Mouse (Mus musculus): ENCODE measurements around the gene Rab6b. TPM values are rescaled to one million over a fixed set of nuclear protein-coding genes. Genes with fewer than 3 reads are reported as not detected.

Gene Rab6b
- polyA plus RNA-seq, 1 experiment from 2014 or later, result 5.6 TPM

DNA sequence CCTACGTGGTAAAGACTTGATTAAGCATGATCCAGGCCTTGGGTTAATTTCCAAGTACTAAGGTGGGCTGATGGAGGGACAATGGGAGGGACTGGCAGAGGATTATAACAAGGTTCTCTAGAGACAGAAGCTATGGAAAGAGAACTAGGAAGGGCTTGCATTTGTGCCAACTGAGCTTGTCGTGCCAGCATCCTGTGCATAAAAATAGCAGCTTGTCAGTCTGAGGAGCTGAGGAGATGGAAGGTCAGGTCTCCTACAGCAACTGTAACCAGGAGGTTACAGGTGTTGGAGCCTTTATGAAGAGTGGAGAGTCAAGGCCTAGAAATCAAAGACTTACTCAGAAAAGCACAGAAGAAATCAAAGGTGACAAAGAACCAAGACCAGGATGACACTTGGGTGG lies 102.0 kb downstream of the Rab6b start:
- H3K27me3 ChIP-seq (replicated peaks), result no peaks in the 10 kb centered on the region
- H3K9me3 ChIP-seq, result no peaks in the 10 kb centered on the region
- no peaks in the 10 kb centered on the region for H3K4me1 ChIP-seq
- H3K9ac ChIP-seq, result no peak overlapping the region
- no peak overlapping the region for H3K27ac ChIP-seq
- no peak overlapping the region for H3K4me3 ChIP-seq (replicated peaks)
- 64% methylated on average over 2 of the region's 2 CpGs for WGBS
- H3K4me2 ChIP-seq, result no peak overlapping the region
- no peaks in the 10 kb centered on the region for H3K36me3 ChIP-seq
- no peak for ATAC-seq (ENCODE audit: insufficient read depth, low FRiP score, low read depth)

DNA sequence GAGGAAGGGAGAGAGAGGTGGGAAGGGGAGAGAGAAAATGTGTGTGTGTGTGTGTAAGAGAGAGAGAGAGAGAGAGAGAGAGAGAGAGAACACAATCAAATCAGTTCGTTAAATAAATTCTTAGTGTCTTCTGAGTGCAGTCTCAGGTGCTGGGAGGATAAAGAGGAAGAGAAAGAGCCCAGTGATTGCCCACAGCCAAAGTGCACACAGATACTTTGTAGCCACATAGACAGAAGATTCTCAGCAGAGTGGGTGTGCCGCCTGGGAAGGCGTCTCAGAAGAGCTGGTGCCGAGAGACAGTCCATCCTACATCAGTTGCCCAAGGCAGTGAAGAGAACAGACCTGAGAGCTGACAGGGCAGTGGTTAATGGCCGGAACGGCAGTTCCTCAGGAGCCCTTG lies 102.7 kb downstream of the Rab6b start:
- Histone ChIP-seq H3K27me3 (replicated peaks) (no peaks in the 10 kb centered on the region), H3K27ac (no peak overlapping the region), H3K9me3 (no peaks in the 10 kb centered on the region), H3K4me1 (no peaks in the 10 kb centered on the region), H3K4me2 (no peak overlapping the region), H3K4me3 (replicated peaks) (no peak overlapping the region), H3K9ac (no peak overlapping the region), H3K36me3 (no peaks in the 10 kb centered on the region)
- no peak for ATAC-seq (ENCODE audit: insufficient read depth, low FRiP score, low read depth)
- WGBS, result 75% methylated on average over 6 of the region's 6 CpGs

DNA sequence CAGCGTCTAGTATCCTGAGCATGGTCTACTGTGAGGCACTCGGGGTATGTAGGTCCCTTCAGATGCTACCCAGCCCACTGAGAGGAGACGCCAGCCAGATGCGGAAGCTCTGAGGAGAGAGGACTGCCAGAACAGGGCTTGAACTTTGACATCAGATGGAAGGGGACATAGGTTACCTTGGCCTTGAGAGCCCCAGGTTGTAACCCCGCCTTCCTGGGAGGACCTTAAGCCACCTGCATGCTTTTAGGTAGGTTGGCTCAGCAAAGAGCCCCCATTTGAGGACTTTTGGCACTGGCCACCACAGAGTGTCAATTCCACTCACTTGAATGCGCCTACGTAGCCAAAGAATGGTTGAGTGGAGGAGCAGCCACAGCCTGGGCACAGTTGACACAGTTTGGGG lies 113.1 kb downstream of the Rab6b start:
- Histone ChIP-seq H3K4me3 (replicated peaks) (no peak overlapping the region), H3K9me3 (no peaks in the 10 kb centered on the region), H3K9ac (no peak overlapping the region), H3K4me1 (no peaks in the 10 kb centered on the region), H3K4me2 (no peak overlapping the region), H3K27ac (no peak overlapping the region), H3K27me3 (replicated peaks) (no peaks in the 10 kb centered on the region), H3K36me3 (no peaks in the 10 kb centered on the region)
- WGBS, result 91% methylated on average over 7 of the region's 7 CpGs
- no peak for ATAC-seq (ENCODE audit: insufficient read depth, low FRiP score, low read depth)

GRCm38 (mm10) chr9:103225464-103225863 lies 113.9 kb downstream of the Rab6b start:
- WGBS, result 71% methylated on average over 3 of the region's 3 CpGs
- no peak for ATAC-seq (ENCODE audit: insufficient read depth, low FRiP score, low read depth)
- Histone ChIP-seq H3K4me2 (no peak overlapping the region), H3K4me1 (no peaks in the 10 kb centered on the region), H3K27ac (no peak overlapping the region), H3K27me3 (replicated peaks) (no peaks in the 10 kb centered on the region), H3K9ac (no peak overlapping the region), H3K36me3 (no peaks in the 10 kb centered on the region), H3K4me3 (replicated peaks) (no peak overlapping the region), H3K9me3 (no peaks in the 10 kb centered on the region)

DNA sequence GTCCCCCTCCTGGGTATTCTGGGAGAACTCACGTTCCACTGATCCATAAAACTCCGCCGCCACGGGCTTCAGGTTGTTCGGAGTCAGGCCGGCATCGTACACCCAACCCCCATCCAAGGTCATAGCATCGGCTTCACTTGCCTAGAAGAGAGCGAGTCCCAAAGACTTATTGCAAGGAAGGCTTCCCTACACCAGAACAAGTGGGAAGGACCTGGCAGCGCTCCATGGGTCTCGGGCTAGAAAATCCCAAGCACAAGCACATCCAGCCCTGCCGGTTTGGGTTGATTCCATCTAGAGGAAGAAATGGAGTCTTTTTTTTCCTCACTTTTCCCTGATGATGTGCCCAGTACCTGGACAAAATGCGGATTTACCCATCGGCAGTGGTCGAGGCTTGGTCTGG lies 115.2 kb downstream of the Rab6b start:
- Histone ChIP-seq H3K27ac (no peak overlapping the region), H3K27me3 (replicated peaks) (no peaks in the 10 kb centered on the region), H3K9me3 (no peaks in the 10 kb centered on the region), H3K4me1 (no peaks in the 10 kb centered on the region), H3K9ac (no peak overlapping the region), H3K4me2 (no peak overlapping the region), H3K36me3 (no peaks in the 10 kb centered on the region), H3K4me3 (replicated peaks) (no peak overlapping the region)
- 86% methylated on average over 15 of the region's 15 CpGs for WGBS
- no peak for ATAC-seq (ENCODE audit: insufficient read depth, low FRiP score, low read depth)

GRCm38 (mm10) chr9:103227760-103228159 lies 116.2 kb downstream of the Rab6b start:
- H3K4me1 ChIP-seq, result no peaks in the 10 kb centered on the region
- no peaks in the 10 kb centered on the region for H3K27me3 ChIP-seq (replicated peaks)
- no peak overlapping the region for H3K27ac ChIP-seq
- no peak overlapping the region for H3K9ac ChIP-seq
- no peak for ATAC-seq (ENCODE audit: insufficient read depth, low FRiP score, low read depth)
- H3K36me3 ChIP-seq, result no peaks in the 10 kb centered on the region
- no peak overlapping the region for H3K4me2 ChIP-seq
- no peaks in the 10 kb centered on the region for H3K9me3 ChIP-seq
- whole genome bisulfite sequencing, result 90% methylated on average over 16 of the region's 16 CpGs
- H3K4me3 ChIP-seq (replicated peaks), result no peak overlapping the region

DNA sequence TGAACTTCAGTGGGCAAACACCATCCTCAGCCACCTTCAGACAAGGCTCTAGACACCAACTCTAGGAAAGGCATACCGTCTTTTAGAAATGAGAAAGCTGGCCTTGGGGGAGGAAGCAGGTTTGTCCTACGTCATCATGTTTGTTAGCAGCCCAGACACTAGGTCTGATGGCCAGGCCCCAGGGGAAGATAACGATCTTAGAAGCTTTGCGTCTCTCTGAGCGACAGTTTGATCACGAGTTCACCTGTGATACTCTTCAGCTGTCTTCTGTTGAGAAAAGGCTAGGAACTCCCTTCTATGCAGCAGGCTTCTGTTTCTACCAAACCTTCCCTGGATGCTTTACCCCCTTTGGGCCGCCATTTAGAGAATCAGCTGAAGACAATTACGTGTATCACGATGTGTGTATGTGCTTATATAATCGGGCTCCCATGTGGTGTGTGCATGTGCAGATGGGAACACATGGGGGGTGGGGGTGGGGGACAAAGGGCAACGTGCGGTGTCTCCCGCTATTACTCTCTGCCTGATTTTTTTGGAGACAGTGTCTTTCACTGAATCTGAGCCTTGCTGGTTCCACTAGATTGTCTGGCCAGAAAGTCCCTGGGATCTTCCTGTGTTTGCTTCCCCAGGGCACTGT lies 116.9 kb downstream of the Rab6b start:
- no peaks in the 10 kb centered on the region for H3K27me3 ChIP-seq (replicated peaks)
- no peaks in the 10 kb centered on the region for H3K4me1 ChIP-seq
- ATAC-seq (ENCODE audit: insufficient read depth, low FRiP score, low read depth), result no peak
- no peak overlapping the region for H3K9ac ChIP-seq
- WGBS, result 75% methylated on average over 13 of the region's 13 CpGs
- H3K4me2 ChIP-seq, result no peak overlapping the region
- H3K27ac ChIP-seq, result no peak overlapping the region
- no peaks in the 10 kb centered on the region for H3K9me3 ChIP-seq
- no peak overlapping the region for H3K4me3 ChIP-seq (replicated peaks)
- H3K36me3 ChIP-seq, result no peaks in the 10 kb centered on the region

- ATAC-seq (ENCODE audit: insufficient read depth, low FRiP score, low read depth), result no peak
- Histone ChIP-seq H3K4me1 (no peaks in the 10 kb centered on the region), H3K27me3 (replicated peaks) (no peaks in the 10 kb centered on the region), H3K27ac (no peak overlapping the region), H3K9ac (no peak overlapping the region), H3K4me2 (no peak overlapping the region), H3K4me3 (replicated peaks) (no peak overlapping the region), H3K9me3 (no peaks in the 10 kb centered on the region), H3K36me3 (no peaks in the 10 kb centered on the region)
- WGBS, result 74% methylated on average over 15 of the region's 15 CpGs
These were observed 117.7 kb downstream of the Rab6b start for GRCm38 (mm10) chr9:103229037-103229867.

GRCm38 (mm10) chr9:103230151-103230951 lies 118.8 kb downstream of the Rab6b start, which contains the start of the genes Gm20425 and Trf:
Gene Gm20425 (minus strand): TSS chr9:103230307.
Gene Trf (minus strand): TSS chr9:103230444.
- Histone ChIP-seq H3K27ac (peak within 1 kb of the TSS; percentile 61), H3K4me1 (peaks cover 3% of the 10 kb centered on the region; the same call in 1 of the 2 replicates), H3K36me3 (no peaks in the 10 kb centered on the region), H3K4me3 (replicated peaks) (peak within 1 kb of the TSS; percentile 18; the same call in 1 of the 2 replicates), H3K9ac (no peak within 1 kb of the TSS), H3K9me3 (no peaks in the 10 kb centered on the region), H3K4me2 (peak within 1 kb of the TSS; percentile 43), H3K27me3 (replicated peaks) (no peaks in the 10 kb centered on the region)
- 36% methylated on average over 29 of the region's 29 CpGs for WGBS
- peak; percentile 61; the same call in 1 of the 2 replicates for ATAC-seq (ENCODE audit: insufficient read depth, low FRiP score, low read depth)

DNA sequence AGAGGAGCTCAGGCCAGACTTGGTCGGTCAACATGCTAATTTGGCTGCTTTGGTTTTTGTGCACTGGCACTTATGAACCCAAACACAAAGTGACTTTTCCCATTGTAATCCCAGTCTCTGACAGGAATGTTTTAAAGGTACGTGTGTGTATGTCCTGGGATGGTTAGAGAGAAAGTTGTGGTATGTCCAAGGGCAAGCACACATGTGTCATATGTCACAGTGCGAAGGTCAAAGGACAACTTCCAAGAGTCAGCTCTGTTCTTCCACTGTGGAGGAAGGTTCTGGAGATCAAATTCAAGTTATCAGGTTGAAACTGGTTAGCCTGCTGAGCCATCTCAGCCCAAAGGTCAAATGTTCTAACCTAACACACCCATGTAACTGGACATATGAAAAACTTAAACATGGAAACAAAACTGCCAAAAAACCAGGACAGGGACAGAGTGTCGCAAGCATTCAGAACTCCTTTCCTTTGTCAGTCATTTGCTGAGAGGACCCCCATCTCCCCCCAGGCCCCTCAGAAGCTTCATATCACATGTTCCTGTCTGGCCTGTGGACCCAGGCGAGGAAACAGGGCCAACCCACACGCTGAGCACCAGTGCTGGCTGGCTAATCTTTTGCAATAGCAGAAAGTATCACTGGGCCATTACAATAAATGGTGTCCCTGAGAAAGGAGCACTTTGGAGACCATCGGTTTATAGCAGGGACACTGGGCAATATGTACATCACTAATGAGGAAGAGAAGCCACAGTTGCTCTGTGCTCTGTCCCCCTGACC lies 120.8 kb downstream of the Rab6b start:
- no peaks in the 10 kb centered on the region for H3K27me3 ChIP-seq (replicated peaks)
- H3K9ac ChIP-seq, result no peak overlapping the region
- H3K36me3 ChIP-seq, result no peaks in the 10 kb centered on the region
- 84% methylated on average over 7 of the region's 7 CpGs for WGBS
- no peak overlapping the region for H3K27ac ChIP-seq
- H3K4me1 ChIP-seq, result peaks cover 3% of the 10 kb centered on the region; the same call in 1 of the 2 replicates
- no peak for ATAC-seq (ENCODE audit: insufficient read depth, low FRiP score, low read depth)
- no peak overlapping the region for H3K4me3 ChIP-seq (replicated peaks)
- no peak overlapping the region for H3K4me2 ChIP-seq
- H3K9me3 ChIP-seq, result no peaks in the 10 kb centered on the region

DNA sequence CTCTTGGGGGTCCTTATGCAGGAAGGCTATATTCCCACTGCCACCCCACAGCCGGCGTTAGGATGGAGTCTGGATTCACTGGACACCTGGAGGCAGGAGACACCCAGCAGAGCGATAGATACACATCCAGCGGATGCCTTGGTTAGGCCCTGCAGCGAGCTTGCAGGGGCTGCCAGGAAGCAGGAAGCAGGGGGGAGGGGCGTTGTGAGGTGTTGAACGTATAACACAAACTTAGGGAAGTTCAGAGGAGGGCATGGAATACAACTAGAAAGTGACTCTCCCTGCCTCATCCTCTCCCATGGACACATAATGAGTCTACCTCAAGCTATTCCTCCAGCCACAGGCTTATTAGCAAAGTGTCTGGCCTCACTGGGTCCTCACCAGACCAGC lies 121.4 kb downstream of the Rab6b start:
- Histone ChIP-seq H3K36me3 (no peaks in the 10 kb centered on the region), H3K4me1 (peaks cover 3% of the 10 kb centered on the region; the same call in 1 of the 2 replicates), H3K27ac (no peak overlapping the region), H3K27me3 (replicated peaks) (no peaks in the 10 kb centered on the region), H3K4me2 (no peak overlapping the region), H3K4me3 (replicated peaks) (no peak overlapping the region), H3K9me3 (no peaks in the 10 kb centered on the region), H3K9ac (no peak overlapping the region)
- ATAC-seq (ENCODE audit: insufficient read depth, low FRiP score, low read depth), result no peak
- WGBS, result 55% methylated on average over 7 of the region's 7 CpGs

Measured in stomach, embryonic 15.5 days (tissue).